Mouse (Mus musculus) liver, adult 2 months (tissue): ENCODE data around the gene Neurl1b.

Experiments
- CTCF ChIP-seq: fragments of 200-500 bp; IDR thresholded peaks from 2 replicates; pipeline ENCODE4 v1.5.1; 2011; ENCODE audit warnings: low read depth, low read length, control low read depth
- POLR2A ChIP-seq: fragments of 200-500 bp; IDR thresholded peaks from 2 replicates; pipeline ENCODE4 v1.6.1; 2011; ENCODE audit warnings: low read length, control low read depth; ENCODE audit not compliant: insufficient read depth; ENCODE audit errors: extremely low read depth

- TF ChIP-seq CTCF (no peak), POLR2A (no peak)
Observed at GRCm38 (mm10) chr17:26397339-26397738, 17.3 kb upstream of the Neurl1b start.
